Mouse (Mus musculus): ENCODE data around the gene Prss21. TPM values are rescaled to one million over a fixed set of nuclear protein-coding genes. Genes with fewer than 3 reads are reported as not detected.

Prss21 gene
- total RNA-seq (2021) = not detected

DNA sequence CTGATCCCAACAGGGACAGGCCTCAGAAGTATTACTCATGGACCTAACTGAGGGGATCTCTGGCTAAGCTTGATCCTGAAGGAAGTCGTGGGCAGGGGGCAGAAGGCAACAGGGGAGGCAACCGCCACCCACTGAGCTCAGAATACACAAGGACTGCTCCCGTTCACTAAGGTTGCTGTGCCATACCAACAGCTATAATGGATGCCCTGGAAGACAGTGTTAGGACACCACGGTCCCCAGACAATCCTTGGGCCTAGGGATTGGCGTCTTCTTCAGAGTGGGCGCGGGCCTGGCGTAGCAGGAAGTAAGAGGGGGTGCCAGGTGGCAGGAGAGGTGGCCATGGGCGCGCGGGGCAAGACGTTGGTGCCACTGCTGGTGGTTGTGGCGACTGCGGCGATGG is at the start of gene Prss21:
Prss21 (plus strand) TSS at position 301 of the 400 bp plus-strand sequence.
- no peak for DNase-seq

DNA sequence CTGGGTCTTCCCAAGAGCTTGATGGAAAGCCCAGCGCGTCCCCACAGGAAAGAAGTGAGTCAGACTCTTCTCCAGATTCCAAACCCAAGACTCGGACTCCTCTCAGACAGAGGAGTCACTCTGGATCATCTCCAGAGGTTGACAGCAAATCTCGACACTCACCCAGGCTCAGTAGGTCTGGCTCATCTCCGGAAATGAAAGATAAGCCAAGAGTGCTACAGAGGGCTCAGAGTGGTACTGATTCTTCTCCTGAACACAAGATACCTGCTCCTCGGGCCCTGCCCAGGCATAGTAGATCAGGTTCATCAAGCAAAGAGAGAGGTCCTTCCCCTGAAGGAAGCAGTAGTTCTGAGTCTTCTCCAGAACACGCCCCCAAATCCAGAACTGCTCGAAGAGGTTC is 49.3 kb upstream of the Prss21 start:
- no peak for DNase-seq

- no peak for DNase-seq
Observed at GRCm38 (mm10) chr17:23819235-23819634, 48.6 kb upstream of the Prss21 start.

- peak in 1 of 2 experiments; percentile 54 for DNase-seq
Observed at GRCm38 (mm10) chr17:23820731-23821130, 47.1 kb upstream of the Prss21 start.

- DNase-seq = no peak
Observed at GRCm38 (mm10) chr17:23822094-23822493, 45.8 kb upstream of the Prss21 start.

DNA sequence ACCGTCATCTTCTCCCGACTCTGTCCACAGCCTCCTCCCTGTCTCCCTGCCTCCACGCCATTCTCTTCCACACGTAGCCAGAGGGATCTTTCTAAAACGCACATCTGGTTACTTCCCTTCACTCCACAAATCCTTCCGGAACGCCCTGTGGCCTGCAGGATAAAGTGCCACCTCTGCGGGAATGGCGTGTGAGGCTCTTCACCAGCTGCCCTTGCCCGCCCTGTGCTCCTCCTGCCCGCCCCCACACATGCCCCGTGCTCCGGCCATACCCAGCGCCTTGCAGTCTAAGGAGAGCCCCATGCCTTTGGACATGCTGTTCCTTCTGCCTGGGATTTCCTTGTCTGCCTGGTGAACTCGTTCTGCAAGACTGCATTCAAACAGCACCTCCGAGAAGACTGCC is 44.8 kb upstream of the Prss21 start:
- no peak for DNase-seq

GRCm38 (mm10) chr17:23823614-23824013 is 44.2 kb upstream of the Prss21 start:
- no peak for DNase-seq

GRCm38 (mm10) chr17:23825591-23825990 is 42.3 kb upstream of the Prss21 start:
- no peak for DNase-seq

GRCm38 (mm10) chr17:23828271-23829001 is 39.4 kb upstream of the Prss21 start:
- peak; percentile 57 to 67 for DNase-seq

DNA sequence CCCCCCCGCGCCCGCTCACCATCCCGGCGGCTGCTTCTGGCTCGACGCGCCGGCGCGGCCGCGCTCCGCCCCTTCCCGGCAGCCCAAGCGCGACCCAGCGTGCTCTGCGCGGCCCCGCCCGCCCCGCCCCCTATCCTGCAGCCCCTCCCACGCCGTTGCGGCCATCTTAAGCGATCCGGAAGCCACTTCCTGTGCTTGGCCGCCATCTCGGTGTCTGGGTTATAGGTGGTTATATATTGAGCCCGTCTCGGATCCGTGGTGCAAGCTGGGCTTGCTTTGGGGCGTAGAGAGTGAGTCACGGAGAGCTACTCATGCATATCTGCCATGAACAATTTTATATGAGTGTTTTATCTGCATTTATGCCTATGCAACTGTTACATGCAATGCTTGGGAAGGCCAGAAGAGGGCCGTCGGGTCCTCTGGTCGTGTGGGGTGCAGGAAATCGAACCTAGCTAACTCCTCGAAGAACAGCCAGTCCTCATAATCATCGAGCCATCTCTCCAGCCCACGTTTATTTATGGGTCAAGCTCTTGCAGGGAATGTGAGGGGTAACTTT is 38.7 kb upstream of the Prss21 start, which contains the start of gene Elob:
Elob (minus strand) TSS at position 73 of the 556 bp plus-strand sequence.
- peak; percentile 83 to 85 for DNase-seq

- DNase-seq = no peak
Observed at GRCm38 (mm10) chr17:23831201-23831600, 36.7 kb upstream of the Prss21 start.

DNA sequence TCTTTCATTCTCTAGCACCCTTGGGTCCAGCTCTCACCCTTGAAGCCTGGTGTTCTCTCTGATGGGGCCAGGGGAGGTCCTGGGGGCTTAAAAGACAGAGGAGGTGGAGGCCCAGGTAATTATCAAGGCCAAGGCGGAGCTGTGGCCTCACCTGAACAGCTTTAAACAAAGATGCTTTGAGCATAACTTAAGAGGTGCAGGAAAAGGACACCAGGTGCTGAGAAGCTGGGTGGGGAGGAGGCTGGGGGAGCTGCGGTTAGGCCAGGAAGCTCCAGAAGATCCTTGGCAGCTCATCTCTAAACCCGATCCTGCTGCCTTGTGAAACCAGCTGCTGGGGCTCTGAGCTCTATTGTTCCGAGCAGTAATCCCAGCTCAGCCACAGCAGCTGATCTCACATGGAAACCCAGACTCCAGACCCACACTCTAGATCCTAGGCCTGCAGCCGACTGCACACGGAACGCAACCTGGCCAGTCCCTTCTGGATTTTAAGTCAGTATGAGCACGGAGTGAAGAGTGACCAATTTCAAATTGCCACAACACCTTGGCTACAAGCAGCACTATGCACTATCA is 31.8 kb upstream of the Prss21 start, which contains the start of gene Prss33:
Prss33 (minus strand) TSS at position 51 of the 570 bp plus-strand sequence.
- no peak for DNase-seq

GRCm38 (mm10) chr17:23841145-23841544 is 26.7 kb upstream of the Prss21 start:
- DNase-seq = no peak

DNA sequence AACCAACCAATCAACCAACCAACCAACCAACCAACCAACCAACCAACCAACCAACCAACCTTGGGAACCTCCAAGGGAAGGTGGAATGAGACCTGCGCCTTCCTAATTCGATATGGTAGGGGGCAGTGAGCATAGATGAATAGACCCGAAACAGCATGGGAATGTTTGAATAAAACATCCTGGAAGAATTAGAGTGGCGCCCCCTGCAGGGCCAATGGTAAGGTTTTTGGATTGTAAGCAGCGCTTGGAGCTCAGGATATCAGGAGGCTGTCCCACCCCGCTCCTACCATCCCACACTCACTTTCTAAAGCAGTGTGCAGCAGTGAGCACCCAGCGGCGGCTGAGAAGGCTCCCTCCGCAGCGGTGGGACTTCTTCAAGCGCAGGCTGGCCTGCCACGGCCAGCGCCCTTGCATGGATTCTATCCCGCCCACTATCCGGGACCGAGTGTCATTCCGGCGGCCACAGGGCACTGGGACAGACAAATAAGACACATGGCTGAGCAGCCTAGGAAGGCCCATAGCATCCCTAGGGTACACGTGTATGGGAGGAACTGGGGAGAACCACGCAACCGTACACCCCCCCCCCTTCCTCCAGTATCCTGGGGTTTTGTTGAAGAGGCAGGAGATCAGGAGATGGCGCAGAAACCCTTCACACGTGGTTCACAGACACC is 24.6 kb upstream of the Prss21 start:
- DNase-seq = no peak

DNA sequence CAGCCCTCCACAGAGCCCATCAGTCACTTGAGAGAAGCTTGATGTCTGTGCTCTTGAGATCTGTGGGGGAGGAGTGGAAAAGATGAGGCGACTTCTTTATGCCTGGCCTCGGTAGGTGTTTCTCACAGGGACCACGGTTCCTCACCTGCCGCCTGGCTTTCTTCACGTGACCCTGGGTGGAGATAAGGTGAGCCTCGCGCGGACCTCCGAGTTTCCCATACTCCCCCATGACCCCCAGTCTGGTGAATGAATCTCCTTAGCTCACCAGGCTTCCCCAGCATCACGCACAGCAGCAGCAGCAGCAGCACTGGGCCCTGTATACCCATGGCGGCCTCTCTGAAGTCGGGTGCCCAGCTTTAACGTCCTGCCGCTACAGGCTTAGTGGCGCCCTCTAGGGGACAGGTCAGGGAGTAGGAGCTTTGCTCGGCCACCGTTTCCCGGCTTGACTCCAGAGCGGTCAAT is 24.0 kb upstream of the Prss21 start, which contains the start of the genes Prss32 and Prss41:
Prss32 (plus strand) TSS at position 44 of the 462 bp plus-strand sequence.
Prss41 (minus strand) TSS at position 361 of the 462 bp plus-strand sequence.
- DNase-seq = no peak

GRCm38 (mm10) chr17:23850028-23850427 is 17.8 kb upstream of the Prss21 start:
- DNase-seq = no peak

- DNase-seq = peak in 1 of 2 experiments; percentile 21
Observed at GRCm38 (mm10) chr17:23850853-23851749, 16.8 kb upstream of the Prss21 start.

GRCm38 (mm10) chr17:23853292-23853691 is 14.6 kb upstream of the Prss21 start:
- no peak for DNase-seq

DNA sequence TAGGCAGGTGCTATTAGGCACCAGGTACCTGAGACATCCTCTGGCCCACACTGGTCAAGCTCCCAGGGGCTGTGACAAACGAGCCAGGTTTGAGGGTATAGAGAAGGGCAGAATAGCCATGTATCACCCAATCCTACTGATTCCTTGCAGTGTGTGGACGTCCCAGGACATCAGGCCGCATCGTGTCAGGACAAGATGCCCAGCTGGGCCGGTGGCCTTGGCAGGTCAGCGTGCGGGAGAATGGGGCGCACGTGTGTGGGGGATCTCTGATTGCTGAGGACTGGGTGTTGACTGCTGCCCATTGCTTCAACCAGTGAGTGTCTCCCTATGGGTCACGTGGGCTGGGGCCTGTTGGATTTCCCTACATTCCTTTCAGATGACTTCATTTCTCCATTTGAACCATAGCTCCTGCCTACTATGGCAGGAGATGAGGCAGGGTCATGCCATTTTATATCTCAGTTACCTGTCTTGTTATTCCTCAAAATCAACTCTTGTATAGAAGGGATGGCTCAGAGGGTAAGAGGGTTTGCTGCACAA is 13.6 kb upstream of the Prss21 start:
- DNase-seq = no peak

GRCm38 (mm10) chr17:23857193-23857592 is 10.7 kb upstream of the Prss21 start:
- DNase-seq = no peak

- DNase-seq = no peak
Observed at GRCm38 (mm10) chr17:23857913-23858312, 9.9 kb upstream of the Prss21 start.

Data from layer of hippocampus, postnatal 36 days (tissue).